Mouse (Mus musculus) embryonic fibroblast, embryonic 13.5 days (primary cell): ENCODE results near the gene Klc2. TPM values are rescaled to one million over a fixed set of nuclear protein-coding genes. Genes with fewer than 3 reads are reported as not detected.

Source experiments
- H3K27ac ChIP-seq: 2 replicates; pipeline ENCODE4 v1.5.1; 2012; ENCODE audit warnings: low read length, control low read depth, inconsistent platforms; ENCODE audit not compliant: insufficient read depth
- H3K4me1 ChIP-seq: 2 replicates; pipeline ENCODE4 v1.6.1; 2011; ENCODE audit warnings: low read length; ENCODE audit not compliant: control insufficient read depth, insufficient read depth
- H3K4me3 ChIP-seq: 2 replicates; pipeline ENCODE4 v1.5.1; 2011; ENCODE audit warnings: mild to moderate bottlenecking, control low read depth, low read length; ENCODE audit not compliant: insufficient read depth
- CTCF ChIP-seq: IDR thresholded peaks from 2 replicates; pipeline ENCODE4 v1.5.1; 2011; ENCODE audit warnings: mild to moderate bottlenecking, control low read depth, low read length, moderate library complexity, borderline replicate concordance; ENCODE audit not compliant: insufficient read depth
- POLR2A ChIP-seq: IDR thresholded peaks from 2 replicates; pipeline ENCODE4 v1.6.1; 2011; ENCODE audit warnings: low read depth, mild to moderate bottlenecking, control low read depth, low read length, moderate library complexity
- polyA plus RNA-seq: library from polyadenylated mRNA; stranded (reverse); fragments of >200 nt; gene quantifications from 2 replicates; pipeline ENCODE4 v1.2.4, GENCODE M21; 2011; ENCODE audit warnings: low read depth; ENCODE audit not compliant: missing spikeins, insufficient read length

The Klc2 gene
- polyA plus RNA-seq, 1 experiment = 24.2 TPM

DNA sequence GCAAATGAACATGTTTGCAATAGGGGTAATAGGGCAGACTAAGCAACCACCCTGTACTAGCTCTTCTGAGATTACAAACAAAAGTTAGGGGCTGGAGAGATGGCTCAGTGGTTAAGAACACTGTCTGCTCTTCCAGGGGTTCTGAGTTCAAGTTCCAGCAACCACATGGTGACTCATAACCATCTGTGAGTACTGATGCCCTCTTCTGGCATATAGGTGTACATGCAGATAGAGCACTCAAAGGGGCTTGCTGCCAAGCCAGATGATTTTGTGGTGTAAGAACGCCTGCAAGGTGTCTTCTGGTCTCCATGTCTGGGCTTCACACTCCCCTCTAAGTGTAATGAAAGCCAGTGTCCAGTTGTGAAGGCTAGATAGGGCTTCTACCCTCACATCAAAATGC, 11.4 kb upstream of the Klc2 start:
- TF ChIP-seq POLR2A (no peak), CTCF (no peak)
- H3K4me3 ChIP-seq = no peak overlapping the region
- no peak overlapping the region for H3K27ac ChIP-seq
- H3K4me1 ChIP-seq = no peaks in the 10 kb centered on the region

GRCm38 (mm10) chr19:5124055-5124614, 5.8 kb upstream of the Klc2 start:
- no peak for TF ChIP-seq CTCF
- TF ChIP-seq POLR2A = no peak
- Histone ChIP-seq H3K4me3 (no peak overlapping the region), H3K4me1 (no peaks in the 10 kb centered on the region), H3K27ac (no peak overlapping the region)

DNA sequence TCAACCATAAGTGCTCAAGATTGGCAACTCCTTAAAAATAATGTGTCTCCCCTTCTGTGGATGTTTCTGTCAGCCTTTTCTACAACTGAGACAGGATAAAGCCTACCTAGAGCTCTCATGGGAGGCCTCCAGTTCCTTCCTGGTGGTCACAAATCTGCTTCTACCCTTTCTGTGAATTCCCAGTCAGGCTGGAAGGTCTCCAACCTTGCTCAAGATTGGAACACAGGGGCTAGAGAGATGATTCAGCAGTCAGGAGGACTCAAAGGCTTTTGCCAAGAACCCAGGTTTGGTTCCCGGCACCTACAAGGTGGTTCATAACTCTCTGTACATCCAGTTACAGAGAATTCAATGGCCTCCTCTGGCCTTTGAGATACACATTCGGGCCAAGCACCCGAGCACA, 4.9 kb upstream of the Klc2 start:
- TF ChIP-seq POLR2A (no peak), CTCF (no peak)
- no peak overlapping the region for H3K27ac ChIP-seq
- H3K4me1 ChIP-seq = no peaks in the 10 kb centered on the region
- no peak overlapping the region for H3K4me3 ChIP-seq

DNA sequence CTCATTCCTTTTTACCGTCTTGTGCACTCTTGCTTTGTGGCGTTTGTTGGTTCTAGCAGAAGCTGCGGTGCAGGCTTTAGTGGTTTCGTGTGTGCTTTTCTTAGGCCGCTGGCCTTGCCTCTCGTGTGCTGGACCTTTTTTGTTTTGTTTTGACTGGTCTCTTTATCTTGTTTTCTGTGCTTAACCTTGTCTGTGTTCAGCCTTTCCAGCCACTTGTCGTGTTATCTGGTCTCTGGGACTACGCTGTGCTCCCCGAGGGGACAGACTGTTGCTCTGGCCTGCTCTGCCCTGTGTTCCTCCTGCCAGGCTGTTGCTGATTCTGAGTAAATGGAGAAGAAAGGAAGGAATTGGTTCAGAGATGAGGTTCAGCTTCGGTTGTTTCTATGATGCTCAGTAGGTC, 4.1 kb upstream of the Klc2 start:
- Histone ChIP-seq H3K4me3 (no peak overlapping the region), H3K4me1 (no peaks in the 10 kb centered on the region), H3K27ac (no peak overlapping the region)
- TF ChIP-seq CTCF (no peak), POLR2A (no peak)

GRCm38 (mm10) chr19:5117494-5118383, 621 bp downstream of the Klc2 start:
- peak; percentile 95 for TF ChIP-seq CTCF
- peak; percentile 53 for TF ChIP-seq POLR2A
- peak overlapping the region; percentile 82 for H3K4me3 ChIP-seq
- H3K4me1 ChIP-seq = no peaks in the 10 kb centered on the region
- H3K27ac ChIP-seq = peak overlapping the region; percentile 80

- TF ChIP-seq CTCF = no peak
- no peak for TF ChIP-seq POLR2A
- Histone ChIP-seq H3K4me3 (no peak overlapping the region), H3K4me1 (no peaks in the 10 kb centered on the region), H3K27ac (no peak overlapping the region)
These were observed 4.6 kb downstream of the Klc2 start for GRCm38 (mm10) chr19:5113783-5114182.

GRCm38 (mm10) chr19:5109659-5110453, 8.5 kb downstream of the Klc2 start:
- TF ChIP-seq POLR2A = no peak
- no peak for TF ChIP-seq CTCF
- Histone ChIP-seq H3K4me3 (no peak overlapping the region), H3K27ac (no peak overlapping the region), H3K4me1 (peaks cover 5% of the 10 kb centered on the region)

DNA sequence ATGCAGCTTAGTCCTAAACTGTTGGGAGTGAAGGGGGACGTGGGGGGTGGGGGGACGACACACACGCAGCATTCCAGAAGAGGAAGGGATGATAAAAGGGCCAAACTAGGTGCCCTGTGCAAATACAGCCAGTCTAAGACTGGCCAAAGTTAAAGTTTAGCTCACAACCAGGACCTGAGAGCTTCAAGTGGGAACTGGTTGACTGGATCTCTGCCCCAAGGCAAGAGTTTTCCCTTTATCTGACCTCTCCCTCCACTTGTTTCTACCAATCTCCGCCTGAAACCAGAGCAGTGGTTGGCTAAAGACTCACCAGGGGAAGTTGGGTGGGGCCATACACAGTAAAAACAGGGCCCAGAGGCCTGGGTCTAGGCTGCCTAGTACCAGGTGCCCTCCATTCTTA, 9.7 kb downstream of the Klc2 start:
- Histone ChIP-seq H3K4me3 (no peak overlapping the region), H3K27ac (no peak overlapping the region)

DNA sequence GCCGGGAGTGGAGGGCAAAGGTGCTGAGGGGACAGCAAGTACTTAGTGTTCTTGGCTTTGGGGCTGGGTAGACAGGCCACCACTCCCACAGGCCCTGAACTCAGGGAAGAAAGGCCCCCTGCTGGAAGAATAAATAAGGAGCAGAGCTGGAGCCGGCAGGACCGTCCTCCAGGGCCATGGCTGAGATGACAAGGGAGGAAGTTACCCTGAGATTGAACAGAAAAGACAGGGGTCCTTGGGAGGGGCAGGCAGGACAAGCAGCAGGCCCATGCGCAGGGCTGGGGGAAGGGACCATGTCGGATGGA, 10.1 kb downstream of the Klc2 start:
- Histone ChIP-seq H3K4me1 (peaks cover 5% of the 10 kb centered on the region), H3K27ac (no peak overlapping the region), H3K4me3 (no peak overlapping the region)
- TF ChIP-seq POLR2A (no peak), CTCF (no peak)

More for the DNA sequence above, 9.7 kb downstream of the Klc2 start:
- H3K4me1 ChIP-seq = peaks cover 5% of the 10 kb centered on the region
- TF ChIP-seq CTCF (no peak), POLR2A (no peak)
